Mouse (Mus musculus) ES-Bruce4 (cell line): ENCODE measurements at regions not wholly inside any gene's neighbourhood (a gene's known extent, or its start where the extent isn't known, plus 50 kb on each side); places are given as distances from the start of the nearest gene placed in this dataset.

Experiments
- H3K27ac ChIP-seq: 2 replicates; pipeline ENCODE4 v1.5.1; 2012; ENCODE audit warnings: low read length, inconsistent platforms; ENCODE audit not compliant: insufficient read depth
- H3K27me3 ChIP-seq: 2 replicates; pipeline ENCODE4 v1.6.1; 2012; ENCODE audit warnings: mild to moderate bottlenecking, low read length, inconsistent platforms; ENCODE audit not compliant: control insufficient read depth, poor library complexity, insufficient read depth, severe bottlenecking
- H3K36me3 ChIP-seq: 2 replicates; pipeline ENCODE4 v1.6.1; 2012; ENCODE audit warnings: inconsistent platforms, mild to moderate bottlenecking, low read length, moderate library complexity; ENCODE audit not compliant: control insufficient read depth, poor library complexity, insufficient read depth, severe bottlenecking
- H3K4me1 ChIP-seq: one replicate; pipeline ENCODE4 v1.8.1; 2011; ENCODE audit warnings: low read length; ENCODE audit not compliant: control insufficient read depth, insufficient read depth
- H3K4me3 ChIP-seq: 2 replicates; pipeline ENCODE4 v1.5.1; 2011; ENCODE audit warnings: low read depth, mild to moderate bottlenecking, low read length
- H3K9ac ChIP-seq: 2 replicates; pipeline ENCODE4 v1.6.1; 2012; ENCODE audit warnings: low read depth, mild to moderate bottlenecking, inconsistent platforms; ENCODE audit not compliant: poor library complexity, severe bottlenecking
- H3K9me3 ChIP-seq: replicated peaks from 2 replicates; pipeline ENCODE4 v1.6.1; 2012; ENCODE audit warnings: mild to moderate bottlenecking, low read length, inconsistent platforms; ENCODE audit not compliant: control insufficient read depth, poor library complexity, insufficient read depth, severe bottlenecking
- CTCF ChIP-seq: IDR thresholded peaks from one replicate; pipeline ENCODE4 v1.8.1; 2011; ENCODE audit warnings: low read depth, low read length
- EP300 ChIP-seq: IDR thresholded peaks from 2 replicates; pipeline ENCODE4 v1.6.1; 2011; ENCODE audit warnings: low read depth, low read length; ENCODE audit not compliant: insufficient read depth
- POLR2A ChIP-seq: IDR thresholded peaks from one replicate; pipeline ENCODE4 v1.8.1; 2011; ENCODE audit warnings: low read length; ENCODE audit not compliant: insufficient read depth

DNA sequence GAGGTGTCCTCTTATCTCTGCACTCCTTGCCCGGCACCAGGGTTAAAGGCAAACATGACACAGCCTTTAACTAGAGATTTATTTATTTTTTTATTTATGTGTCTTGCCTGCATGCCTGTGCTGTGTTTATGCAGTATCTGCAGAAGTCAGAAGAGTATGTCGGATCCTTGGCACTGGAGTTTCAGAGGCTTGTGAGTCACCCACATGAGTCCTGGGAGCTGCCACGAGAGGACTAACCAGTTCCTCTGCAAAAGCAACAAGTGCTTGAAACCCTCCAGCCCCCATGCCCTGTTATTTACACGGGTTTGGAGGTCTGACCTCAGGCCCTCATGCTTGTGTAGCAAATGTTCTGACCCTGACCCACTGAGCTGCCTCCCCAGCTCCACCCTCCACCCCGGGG, 210.6 kb downstream of the Sec16b start:
- H3K27ac ChIP-seq: no peak overlapping the region
- H3K9ac ChIP-seq: no peak overlapping the region
- TF ChIP-seq EP300: no peak
- no peak for TF ChIP-seq CTCF
- no peak for TF ChIP-seq POLR2A
- H3K4me1 ChIP-seq: no peaks in the 10 kb centered on the region
- H3K4me3 ChIP-seq: no peak overlapping the region
- H3K27me3 ChIP-seq: no peaks in the 10 kb centered on the region
- H3K9me3 ChIP-seq: no peaks in the 10 kb centered on the region
- no peaks in the 10 kb centered on the region for H3K36me3 ChIP-seq

GRCm38 (mm10) chr1:157721946-157722345, 215.4 kb downstream of the Sec16b start:
- H3K9me3 ChIP-seq: no peaks in the 10 kb centered on the region

GRCm38 (mm10) chr1:157731124-157731523, 224.6 kb downstream of the Sec16b start:
- Histone ChIP-seq H3K9ac (no peak overlapping the region), H3K9me3 (peaks cover 8% of the 10 kb centered on the region), H3K27me3 (no peaks in the 10 kb centered on the region), H3K4me3 (no peak overlapping the region), H3K4me1 (no peaks in the 10 kb centered on the region), H3K27ac (no peak overlapping the region), H3K36me3 (no peaks in the 10 kb centered on the region)
- TF ChIP-seq POLR2A: no peak
- no peak for TF ChIP-seq CTCF
- no peak for TF ChIP-seq EP300

More at GRCm38 (mm10) chr1:157721946-157722345, 215.4 kb downstream of the Sec16b start:
- no peak overlapping the region for H3K27ac ChIP-seq
- peaks cover 2% of the 10 kb centered on the region; the same call in 1 of the 2 replicates for H3K27me3 ChIP-seq
- no peak overlapping the region for H3K4me3 ChIP-seq
- no peak overlapping the region for H3K9ac ChIP-seq
- TF ChIP-seq POLR2A (no peak), EP300 (no peak), CTCF (no peak)
- no peaks in the 10 kb centered on the region for H3K36me3 ChIP-seq
- no peaks in the 10 kb centered on the region for H3K4me1 ChIP-seq

DNA sequence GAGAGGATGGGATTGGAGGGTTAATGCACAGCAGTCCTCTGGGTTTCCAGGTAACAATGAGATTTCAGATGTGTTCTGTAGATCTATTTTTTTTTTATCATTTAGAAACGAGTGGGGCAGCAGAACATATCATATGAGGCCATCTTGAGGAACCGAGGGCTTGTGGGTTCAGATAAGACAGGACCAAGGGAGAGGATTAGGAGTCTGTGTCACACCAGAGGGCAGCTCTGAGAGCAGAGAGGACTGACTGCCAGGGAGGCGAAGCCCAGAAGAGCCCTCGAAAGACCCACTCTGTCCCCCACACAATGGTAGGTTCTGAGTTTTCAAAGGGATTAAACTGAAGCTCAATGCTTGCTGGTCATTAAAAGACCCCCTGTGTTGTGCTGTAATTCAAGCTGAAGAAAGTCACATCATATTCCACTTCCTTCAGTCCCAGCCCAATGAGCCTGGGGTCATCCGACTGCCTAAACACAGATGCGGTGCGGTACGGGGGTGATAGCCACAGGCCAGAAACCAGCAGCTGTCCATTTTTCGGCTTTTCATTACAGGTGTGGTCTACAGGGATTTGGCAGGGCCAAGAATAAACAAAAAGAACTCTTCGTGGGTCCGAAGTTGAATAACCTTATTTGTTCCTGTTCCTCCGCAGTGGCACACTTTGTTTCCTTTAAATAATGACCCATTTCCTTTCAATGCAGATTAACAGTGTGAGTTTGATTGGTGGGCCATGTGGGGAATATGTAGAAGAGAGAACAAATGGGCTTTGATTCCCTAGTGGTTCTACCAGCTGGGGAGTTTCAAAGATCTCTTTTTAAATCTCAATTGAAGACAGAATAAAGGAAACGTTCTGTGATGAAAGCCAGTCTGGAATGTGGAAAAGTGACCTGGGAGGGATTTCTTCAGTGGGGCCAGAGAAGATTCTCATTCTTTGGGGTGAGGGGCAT, 234.5 kb downstream of the Sec16b start:
- Histone ChIP-seq H3K27me3 (no peaks in the 10 kb centered on the region; the same call in 1 of the 2 replicates), H3K9ac (no peak overlapping the region), H3K27ac (no peak overlapping the region), H3K4me3 (no peak overlapping the region), H3K36me3 (no peaks in the 10 kb centered on the region), H3K9me3 (no peaks in the 10 kb centered on the region), H3K4me1 (no peaks in the 10 kb centered on the region)
- TF ChIP-seq EP300 (no peak), POLR2A (no peak), CTCF (no peak)

DNA sequence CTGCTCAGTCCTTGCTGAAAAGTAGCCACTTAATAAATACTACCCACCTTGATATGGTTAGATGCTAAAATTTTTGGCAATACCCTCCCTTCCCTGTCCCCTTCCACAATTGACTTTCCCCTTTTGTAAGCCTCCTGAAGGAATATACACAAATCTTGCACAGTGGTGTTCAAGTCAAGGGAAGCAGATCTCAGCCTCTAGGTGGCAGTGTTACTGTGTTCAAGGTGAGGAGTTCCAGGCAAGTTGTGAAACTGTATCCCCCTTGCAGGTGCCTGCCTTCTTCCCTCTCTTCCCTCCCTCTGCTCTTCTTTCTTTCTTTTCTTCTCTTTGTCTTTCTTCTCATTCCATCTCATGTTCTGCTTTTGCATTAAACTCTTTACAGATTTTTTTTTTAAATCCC, 239.1 kb downstream of the Sec16b start:
- peak; percentile 55 for TF ChIP-seq CTCF
- TF ChIP-seq POLR2A: no peak
- H3K9me3 ChIP-seq: no peaks in the 10 kb centered on the region
- no peaks in the 10 kb centered on the region; the same call in 1 of the 2 replicates for H3K27me3 ChIP-seq
- H3K9ac ChIP-seq: no peak overlapping the region
- no peak overlapping the region for H3K4me3 ChIP-seq
- H3K4me1 ChIP-seq: no peaks in the 10 kb centered on the region
- no peaks in the 10 kb centered on the region for H3K36me3 ChIP-seq
- H3K27ac ChIP-seq: no peak overlapping the region

DNA sequence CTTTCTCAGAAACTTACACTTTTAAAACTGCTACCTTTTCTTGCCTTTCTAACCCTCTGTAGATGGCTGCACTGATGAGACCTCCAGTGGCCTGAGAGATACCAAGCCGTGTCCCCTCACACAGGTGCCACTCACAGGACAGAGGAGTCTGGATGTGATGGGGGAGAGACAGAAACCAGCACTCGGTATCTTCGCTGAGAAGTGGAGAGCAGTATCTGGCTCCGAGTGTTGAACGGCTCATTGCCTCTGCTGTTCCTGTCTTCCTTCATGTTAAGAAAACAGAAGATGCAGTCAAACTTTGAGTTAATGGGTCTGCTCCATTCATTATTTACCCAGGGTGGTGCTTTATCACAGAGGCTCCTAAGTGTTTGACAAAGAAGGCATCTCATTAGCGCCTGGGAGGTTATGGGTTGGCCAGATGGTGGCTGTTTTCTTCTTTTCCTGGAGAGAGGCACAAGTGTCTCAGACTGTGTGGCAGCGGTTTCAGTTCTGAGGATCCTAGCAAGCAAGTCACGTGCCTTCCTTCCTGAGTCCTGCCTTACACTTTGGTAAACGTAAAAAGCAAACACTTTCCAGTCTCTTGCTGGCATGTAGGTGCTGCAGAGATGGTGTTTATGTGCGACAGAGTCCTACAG, 248.6 kb downstream of the Sec16b start:
- H3K4me1 ChIP-seq: no peaks in the 10 kb centered on the region
- no peaks in the 10 kb centered on the region for H3K9me3 ChIP-seq
- H3K9ac ChIP-seq: no peak overlapping the region
- no peaks in the 10 kb centered on the region for H3K27me3 ChIP-seq
- H3K4me3 ChIP-seq: no peak overlapping the region
- H3K27ac ChIP-seq: no peak overlapping the region
- TF ChIP-seq EP300 (no peak), POLR2A (no peak), CTCF (no peak)
- H3K36me3 ChIP-seq: no peaks in the 10 kb centered on the region
